Mouse (Mus musculus) ES-E14 (cell line): Measurements from ENCODE around the gene Anapc2. TPM values are rescaled to one million over a fixed set of nuclear protein-coding genes. Genes with fewer than 3 reads are reported as not detected.

Source experiments
- DNase-seq: peaks from one replicate; pipeline ENCODE4 v3.0.0-alpha.2; 2013; ENCODE audit warnings: low read depth, low spot score
- H3K27ac ChIP-seq: 2 replicates; pipeline ENCODE4 v1.5.1; 2012; ENCODE audit warnings: low read depth, mild to moderate bottlenecking, low read length, moderate library complexity, mixed read lengths; ENCODE audit not compliant: poor library complexity, insufficient read depth, severe bottlenecking
- H3K36me3 ChIP-seq: 2 replicates; pipeline ENCODE4 v1.6.1; 2012; ENCODE audit warnings: mild to moderate bottlenecking, low read length, moderate library complexity, mixed read lengths; ENCODE audit not compliant: control insufficient read depth, poor library complexity, insufficient read depth, severe bottlenecking
- H3K4me1 ChIP-seq, 2 experiments: fragments of 150-350 bp in 1 of 2; sonication (generic) in 1 of 2; 2 replicates each; pipeline ENCODE4 v1.6.1; 2012; ENCODE audit warnings: low read length in 2 of 2, mild to moderate bottlenecking in 1 of 2, mixed read lengths in 1 of 2; ENCODE audit not compliant: control insufficient read depth in 2 of 2, insufficient read depth in 2 of 2, poor library complexity in 1 of 2
- H3K4me3 ChIP-seq, 2 experiments: fragments of 150-350 bp in 1 of 2; sonication (generic) in 1 of 2; 2 replicates each; pipeline ENCODE4 v1.5.1; 2012; ENCODE audit warnings: low read length in 2 of 2, low read depth in 1 of 2, mild to moderate bottlenecking in 1 of 2, mixed read lengths in 1 of 2; ENCODE audit not compliant: insufficient read depth in 1 of 2, poor library complexity in 1 of 2, severe bottlenecking in 1 of 2
- H3K9ac ChIP-seq: 2 replicates; pipeline ENCODE4 v1.6.1; 2012; ENCODE audit warnings: low read depth, mild to moderate bottlenecking, low read length, mixed read lengths; ENCODE audit not compliant: poor library complexity, insufficient read depth, severe bottlenecking
- H3K9me3 ChIP-seq: fragments of 150-350 bp; sonication (generic); 2 replicates; pipeline ENCODE4 v1.6.1; 2012; ENCODE audit warnings: low read depth, mild to moderate bottlenecking, low read length; ENCODE audit not compliant: control insufficient read depth, insufficient read depth
- CHD2 ChIP-seq: IDR thresholded peaks from 2 replicates; pipeline ENCODE4 v1.6.1; 2014; ENCODE audit warnings: mild to moderate bottlenecking, low read depth, low read length, inconsistent platforms
- HCFC1 ChIP-seq: IDR thresholded peaks from 2 replicates; pipeline ENCODE4 v1.6.1; 2012; ENCODE audit warnings: low read length, inconsistent platforms, borderline replicate concordance; ENCODE audit not compliant: insufficient read depth
- MAFK ChIP-seq: IDR thresholded peaks from 2 replicates; pipeline ENCODE4 v1.6.1; 2014; ENCODE audit warnings: mild to moderate bottlenecking, low read depth, low read length, inconsistent platforms; ENCODE audit not compliant: insufficient read depth
- ZC3H11A ChIP-seq: IDR thresholded peaks from 2 replicates; pipeline ENCODE4 v1.6.1; 2012; ENCODE audit warnings: low read depth, mild to moderate bottlenecking, inconsistent platforms, low read length, borderline replicate concordance
- ZNF384 ChIP-seq: IDR thresholded peaks from 2 replicates; pipeline ENCODE4 v1.6.1; 2012; ENCODE audit warnings: low read depth, low read length, inconsistent platforms
- in situ Hi-C, 2 experiments: fragments of 600-800 bp; cut with MboI; formaldehyde crosslinking; loops; one replicate each; pipeline ENCODE4 v1.15.1; 2025; ENCODE audit warnings: low sequenced_read_pairs in 2 of 2, inconsistent platforms in 1 of 2; ENCODE audit not compliant: unreplicated experiment in 2 of 2
- total RNA-seq: library from RNA; depleted of rRNA; stranded (reverse); fragments of 300-350 nt; gene quantifications from 2 replicates; pipeline ENCODE4 v1.2.3, GENCODE M21; 2012

Anapc2 gene
- total RNA-seq, 1 experiment: 25.2 TPM

DNA sequence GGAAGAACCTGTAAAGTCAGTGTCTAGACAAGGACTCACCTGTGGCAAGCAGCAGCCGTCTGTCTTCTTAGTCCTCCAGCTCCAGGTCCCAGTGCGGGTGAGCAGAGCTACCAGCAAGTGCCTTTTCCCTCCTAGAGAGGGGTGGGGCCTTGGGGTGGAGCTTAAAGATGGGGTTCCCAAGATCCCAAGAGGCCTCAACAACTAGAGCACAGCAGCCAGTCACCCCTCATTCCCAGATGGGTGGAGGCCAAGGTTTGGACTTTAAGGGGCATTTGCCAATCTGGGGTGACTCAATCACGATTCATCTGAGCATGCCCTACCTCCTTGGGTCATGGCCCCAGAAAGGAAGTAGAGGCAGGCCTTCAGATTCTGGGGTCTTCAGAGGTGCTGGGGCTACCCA, 32.5 kb upstream of the Anapc2 start:
- Histone ChIP-seq H3K9ac (no peak overlapping the region), H3K4me1 (peaks cover 11 to 42% of the 10 kb centered on the region in 2 experiments), H3K9me3 (no peaks in the 10 kb centered on the region), H3K36me3 (no peaks in the 10 kb centered on the region), H3K4me3 (no peak overlapping the region), H3K27ac (no peak overlapping the region)
- no peak for DNase-seq
- TF ChIP-seq ZC3H11A: no peak
- TF ChIP-seq CHD2: no peak
- in situ Hi-C loops: no loop called here

DNA sequence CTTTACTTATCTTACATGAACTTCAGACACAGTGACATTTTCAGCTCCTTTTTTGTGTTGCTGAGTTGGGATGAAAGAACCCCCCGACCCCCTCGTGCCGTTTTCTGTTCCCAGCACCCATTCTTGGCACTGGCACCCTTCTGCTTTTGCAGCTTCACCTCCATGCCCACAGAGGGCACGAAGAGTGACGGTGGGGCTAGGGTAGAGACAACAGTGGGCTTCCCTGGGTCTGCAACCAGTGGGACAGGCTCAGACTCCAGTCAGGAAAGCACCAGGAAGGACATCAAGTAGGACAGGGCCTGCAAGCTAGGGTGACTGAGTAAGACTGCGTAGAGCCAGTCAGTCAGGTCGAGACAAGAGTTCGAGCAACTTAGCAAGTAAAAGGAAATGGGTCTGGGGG, 32.0 kb upstream of the Anapc2 start:
- Histone ChIP-seq H3K9ac (peak overlapping the region; percentile 27; the same call in 1 of the 2 replicates), H3K9me3 (no peaks in the 10 kb centered on the region), H3K4me3 (peak overlapping the region in 1 of 2 experiments; percentile 9; a peak in 2 of 4 replicates), H3K36me3 (no peaks in the 10 kb centered on the region; the same call in 1 of the 2 replicates), H3K27ac (0 out of 2 replicates have a peak overlapping the region, but pooled peaks have one; percentile 26), H3K4me1 (peaks cover 11 to 41% of the 10 kb centered on the region in 2 experiments)
- DNase-seq: no peak
- in situ Hi-C loops: no loop called here
- TF ChIP-seq CHD2: no peak
- no peak for TF ChIP-seq ZNF384
- TF ChIP-seq ZC3H11A: no peak
- TF ChIP-seq MAFK: no peak
- no peak for TF ChIP-seq HCFC1

DNA sequence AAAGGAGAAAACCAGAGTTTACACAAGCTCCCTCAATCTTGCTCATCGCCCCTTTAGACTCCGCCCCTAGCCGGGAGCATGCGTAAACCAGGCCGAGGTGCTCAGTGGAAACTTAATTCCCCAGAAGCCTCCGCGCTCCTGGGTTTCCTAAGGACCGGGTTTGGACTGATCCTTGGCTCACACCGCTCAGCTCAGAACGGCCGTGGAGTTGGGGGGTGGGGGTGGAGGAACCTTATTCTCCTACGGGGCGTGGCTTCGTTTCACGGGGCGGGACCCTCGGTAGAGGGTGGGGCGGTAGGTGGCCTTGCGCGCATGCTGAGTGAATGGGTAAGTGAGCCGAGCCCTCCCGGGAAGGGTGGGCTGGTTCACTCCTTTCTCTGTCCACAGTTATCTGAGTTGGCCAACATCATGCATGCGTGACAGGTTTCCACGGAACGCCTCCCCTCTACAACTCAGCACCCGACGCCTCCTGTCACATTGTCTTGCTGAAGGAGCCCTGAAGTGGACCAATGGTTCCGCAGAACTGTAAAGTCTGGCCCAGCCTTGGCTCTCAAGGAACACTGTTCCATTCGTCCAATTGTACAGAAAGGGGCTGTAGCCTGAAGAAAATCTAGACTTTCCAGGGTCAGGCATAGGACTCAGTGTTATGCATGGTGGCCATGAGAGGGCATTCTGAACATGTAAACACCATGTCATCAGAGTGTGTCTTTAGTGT, 31.4 kb upstream of the Anapc2 start:
- peak; percentile 91 for DNase-seq
- Histone ChIP-seq H3K27ac (no peak overlapping the region; the same call in 1 of the 2 replicates), H3K36me3 (peaks cover 3% of the 10 kb centered on the region; the same call in 1 of the 2 replicates), H3K9me3 (no peaks in the 10 kb centered on the region), H3K9ac (peak overlapping the region; percentile 27; the same call in 1 of the 2 replicates), H3K4me3 (peak overlapping the region; percentile 9 to 35), H3K4me1 (peaks cover 11 to 41% of the 10 kb centered on the region in 2 experiments)
- in situ Hi-C loops: no loop called here
- no peak for TF ChIP-seq ZC3H11A
- no peak for TF ChIP-seq MAFK
- TF ChIP-seq HCFC1: peak; percentile 56; the same call in 1 of the 2 replicates

DNA sequence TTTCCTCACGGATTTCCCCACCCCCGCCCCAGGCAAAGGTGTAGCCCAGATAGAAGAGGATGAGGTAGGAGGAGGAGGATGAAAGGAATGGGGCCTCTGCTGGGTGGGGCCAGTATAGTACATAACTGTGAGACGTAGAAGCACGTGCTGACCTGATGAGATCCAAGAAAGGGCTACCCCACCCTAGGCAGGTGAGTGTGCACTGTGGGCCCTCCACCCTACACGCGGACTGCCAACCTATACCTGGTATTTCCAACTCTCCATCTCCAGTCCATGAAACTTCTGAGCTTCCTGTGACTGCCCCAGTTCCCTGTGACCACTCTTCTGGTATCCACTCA, 30.9 kb upstream of the Anapc2 start:
- Histone ChIP-seq H3K27ac (no peak overlapping the region), H3K4me1 (peaks cover 10 to 35% of the 10 kb centered on the region in 2 experiments), H3K9ac (no peak overlapping the region), H3K9me3 (no peaks in the 10 kb centered on the region), H3K4me3 (peak overlapping the region; percentile 9 to 83), H3K36me3 (peaks cover 4% of the 10 kb centered on the region; the same call in 1 of the 2 replicates)
- DNase-seq: no peak
- in situ Hi-C loops: no loop called here
- TF ChIP-seq ZNF384 (no peak), MAFK (no peak), HCFC1 (no peak), ZC3H11A (no peak), CHD2 (no peak)

DNA sequence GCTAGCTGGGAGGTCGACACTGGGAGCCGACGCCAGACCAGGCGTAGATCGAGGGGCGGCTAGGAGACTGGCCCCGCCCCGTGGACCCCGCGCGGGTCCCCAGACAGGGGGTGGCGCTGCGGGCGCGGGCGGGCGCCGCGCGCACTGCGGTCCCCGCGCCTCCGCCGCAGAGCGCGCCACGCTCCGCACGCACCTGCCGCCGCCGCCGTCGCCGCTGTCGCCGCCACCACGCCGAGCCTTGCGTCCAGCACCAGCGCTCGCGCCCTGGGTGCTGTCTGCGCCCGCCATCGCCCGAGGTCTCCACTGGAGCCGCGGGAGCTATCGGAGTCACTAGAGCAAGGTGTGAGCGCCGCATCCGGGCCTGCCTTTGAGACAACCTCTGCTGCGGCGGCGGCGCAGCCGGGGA, 30.2 kb upstream of the Anapc2 start, which contains the start of the genes Rnf208 and Cysrt1:
Gene Rnf208 (plus strand): TSS at position 155 of the 406 bp plus-strand sequence.
Gene Cysrt1 (minus strand): TSS at position 352 of the 406 bp plus-strand sequence.
- in situ Hi-C loops: no loop called here
- TF ChIP-seq HCFC1 (no peak), ZNF384 (no peak)
- DNase-seq: no peak
- Histone ChIP-seq H3K4me3 (peak within 1 kb of the TSS; percentile 78 to 83), H3K9ac (peak within 1 kb of the TSS; percentile 82), H3K36me3 (peaks cover 7% of the 10 kb centered on the region; the same call in 1 of the 2 replicates), H3K9me3 (no peaks in the 10 kb centered on the region), H3K27ac (no peak within 1 kb of the TSS; the same call in 1 of the 2 replicates), H3K4me1 (peaks cover 8 to 30% of the 10 kb centered on the region in 2 experiments; a peak in 3 of 4 replicates)
